Mouse (Mus musculus) lung, postnatal 14 days (tissue): ENCODE measurements around the gene Rnft2.

Source experiments
- DNase-seq: peaks from one replicate; pipeline ENCODE4 v3.0.0; 2021

Rnft2 gene

GRCm38 (mm10) chr5:118171665-118172064 is 73.3 kb downstream of the Rnft2 start:
- DNase-seq, result no peak

GRCm38 (mm10) chr5:118170888-118171529 is 73.9 kb downstream of the Rnft2 start:
- DNase-seq, result no peak

- DNase-seq, result no peak
These were observed 75.4 kb downstream of the Rnft2 start for GRCm38 (mm10) chr5:118169222-118170221.

- no peak for DNase-seq
These were observed 77.3 kb downstream of the Rnft2 start for GRCm38 (mm10) chr5:118167561-118167995.

- DNase-seq, result no peak
These were observed 79.5 kb downstream of the Rnft2 start for GRCm38 (mm10) chr5:118165462-118165861.

- no peak for DNase-seq
These were observed 80.3 kb downstream of the Rnft2 start, which contains the start of gene Hrk for GRCm38 (mm10) chr5:118164581-118164980. Gene Hrk, plus strand, starts transcription at chr5:118164648.

GRCm38 (mm10) chr5:118160691-118161090 is 84.2 kb downstream of the Rnft2 start:
- no peak for DNase-seq

GRCm38 (mm10) chr5:118156976-118157375 is 87.9 kb downstream of the Rnft2 start:
- no peak for DNase-seq

- DNase-seq, result no peak
These were observed 89.4 kb downstream of the Rnft2 start for GRCm38 (mm10) chr5:118155565-118155947.

- peak; percentile 90 for DNase-seq
These were observed 89.9 kb downstream of the Rnft2 start, which contains the start of gene Fbxw8 for GRCm38 (mm10) chr5:118154839-118155564. Gene Fbxw8, minus strand, starts transcription at chr5:118155464.

- no peak for DNase-seq
These were observed 95.2 kb downstream of the Rnft2 start for GRCm38 (mm10) chr5:118149711-118150110.

- no peak for DNase-seq
These were observed 97.7 kb downstream of the Rnft2 start for GRCm38 (mm10) chr5:118147264-118147663.

GRCm38 (mm10) chr5:118145999-118146679 is 98.8 kb downstream of the Rnft2 start:
- DNase-seq, result no peak

GRCm38 (mm10) chr5:118145458-118145857 is 99.5 kb downstream of the Rnft2 start:
- DNase-seq, result no peak

GRCm38 (mm10) chr5:118144770-118145169 is 100.1 kb downstream of the Rnft2 start:
- DNase-seq, result no peak

- no peak for DNase-seq
These were observed 100.6 kb downstream of the Rnft2 start for GRCm38 (mm10) chr5:118144327-118144726.

GRCm38 (mm10) chr5:118143211-118144026 is 101.5 kb downstream of the Rnft2 start:
- DNase-seq, result no peak

- DNase-seq, result no peak
These were observed 102.4 kb downstream of the Rnft2 start for GRCm38 (mm10) chr5:118142471-118142870.
